Mouse (Mus musculus) layer of hippocampus, postnatal 36 days (tissue): Measurements from ENCODE around the gene Exoc3l4. TPM values are rescaled to one million over a fixed set of nuclear protein-coding genes. Genes with fewer than 3 reads are reported as not detected.

Experiments
- DNase-seq, 2 experiments: peaks; one replicate each; pipeline ENCODE4 v3.0.0; 2022
- total RNA-seq, 2 experiments: library from RNA; stranded (reverse); gene quantifications; 2 replicates each; pipeline ENCODE4 v1.2.3; 2021

Gene Exoc3l4
- total RNA-seq, 2 experiments from 2014 or later: 3.3 to 5.5 TPM

DNA sequence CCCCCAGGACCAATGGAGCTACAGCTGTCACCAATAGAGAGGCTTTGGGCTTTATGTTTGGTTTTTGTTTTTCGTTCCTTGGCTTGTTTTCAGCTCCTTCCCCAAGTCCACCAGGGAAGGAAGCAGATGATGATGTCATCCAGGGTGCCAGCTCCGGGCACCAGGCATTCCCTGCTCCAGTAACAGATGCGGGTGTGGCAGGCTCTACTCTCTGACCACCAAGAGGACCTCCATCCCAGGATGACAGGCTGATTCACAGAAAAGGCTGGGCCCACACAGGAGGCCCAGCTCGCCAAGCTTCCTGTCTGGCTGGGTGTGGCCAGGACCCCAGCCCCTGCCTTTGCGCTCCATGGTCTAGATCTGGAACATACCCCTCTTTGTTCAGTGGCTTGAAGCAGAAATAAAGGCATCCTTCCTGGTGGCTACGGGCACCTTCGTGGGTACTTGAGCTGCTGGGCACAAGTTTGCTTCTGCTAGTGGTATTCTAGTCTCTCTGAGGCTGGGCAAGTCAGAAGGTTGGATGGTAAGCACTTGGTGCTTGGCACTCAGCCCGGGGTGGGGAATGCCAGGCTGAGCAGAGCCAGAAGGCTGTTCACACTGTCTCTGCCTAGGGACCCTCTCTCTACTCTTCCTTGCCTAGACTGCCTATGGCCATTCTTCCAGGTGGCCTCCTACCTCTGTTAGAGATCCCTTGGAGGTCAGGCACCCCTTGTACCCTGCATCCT, 5.0 kb upstream of the Exoc3l4 start:
- no peak for DNase-seq

DNA sequence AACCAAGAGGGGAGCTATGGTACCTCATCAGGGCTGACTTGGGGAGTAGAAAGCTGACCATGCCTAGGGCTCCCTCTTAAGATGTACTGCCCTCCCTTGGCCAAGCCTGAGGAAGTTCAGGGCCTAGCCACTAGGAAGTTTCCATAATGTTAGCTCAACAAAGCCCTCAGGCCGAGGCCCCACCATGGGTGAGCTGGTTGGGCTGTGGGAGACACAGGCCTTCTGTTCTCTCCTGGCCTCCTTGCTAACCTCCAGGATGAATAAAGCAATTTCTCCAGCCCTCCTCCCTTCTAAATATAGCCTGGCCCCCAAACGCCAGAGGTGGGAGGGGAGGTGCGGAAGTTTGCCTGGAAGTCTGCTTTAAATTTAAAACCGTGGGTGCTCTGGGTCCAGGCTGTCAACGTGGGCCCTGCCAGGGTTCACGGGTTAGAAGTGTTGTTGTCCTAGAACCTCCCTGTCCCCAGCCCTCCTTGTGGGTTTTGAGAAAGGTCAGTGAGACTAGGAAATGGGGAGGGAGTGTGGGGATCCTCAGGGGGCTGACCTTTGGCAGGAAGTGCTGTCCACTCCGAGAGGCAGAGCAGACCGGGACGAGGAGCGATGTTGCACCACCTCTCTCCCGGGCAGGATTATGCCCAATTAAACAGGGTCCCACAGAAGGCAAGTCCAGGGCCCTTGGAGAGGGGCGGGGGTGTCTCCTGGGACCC, 4.1 kb upstream of the Exoc3l4 start:
- DNase-seq: no peak

DNA sequence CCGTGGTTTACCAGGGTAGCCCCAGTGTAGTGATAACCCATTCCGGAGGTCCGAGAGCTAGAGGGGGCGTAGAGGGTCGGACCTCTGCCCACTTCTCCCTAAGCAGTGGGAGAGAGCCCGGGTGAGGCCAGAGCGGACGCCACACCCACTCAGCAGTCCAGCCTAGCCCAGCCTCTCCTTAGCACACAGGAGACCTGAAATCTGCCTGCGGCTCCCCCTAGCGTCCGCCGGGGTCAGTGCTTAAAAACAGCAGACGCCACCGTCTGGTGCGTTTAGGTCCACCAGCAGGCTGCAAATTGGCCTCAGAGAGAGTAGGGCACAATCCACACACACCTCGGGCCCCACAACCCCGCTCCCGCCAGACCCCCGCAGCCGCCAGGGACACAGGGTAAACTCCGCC, 3.5 kb upstream of the Exoc3l4 start:
- peak; percentile 83 to 84 for DNase-seq

DNA sequence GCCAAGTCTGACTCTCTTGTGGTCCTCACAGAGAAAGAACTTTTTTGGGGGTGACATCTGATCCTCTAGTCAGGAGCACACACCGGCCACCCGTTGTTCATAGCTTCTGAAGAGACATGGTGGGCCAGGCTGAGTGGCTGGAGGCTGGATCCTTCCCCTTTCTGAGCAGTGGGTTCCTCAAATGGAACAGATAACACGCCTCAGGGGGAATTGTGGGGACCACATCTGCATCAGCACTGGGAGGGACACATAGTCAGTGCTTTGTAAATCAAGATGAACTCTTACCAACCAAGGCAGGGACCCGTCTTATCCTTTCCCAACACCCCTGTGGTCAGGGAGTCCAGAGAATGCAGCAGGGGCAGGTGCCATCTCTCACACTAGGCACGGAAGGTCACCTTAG, 3.1 kb downstream of the Exoc3l4 start:
- DNase-seq: no peak

DNA sequence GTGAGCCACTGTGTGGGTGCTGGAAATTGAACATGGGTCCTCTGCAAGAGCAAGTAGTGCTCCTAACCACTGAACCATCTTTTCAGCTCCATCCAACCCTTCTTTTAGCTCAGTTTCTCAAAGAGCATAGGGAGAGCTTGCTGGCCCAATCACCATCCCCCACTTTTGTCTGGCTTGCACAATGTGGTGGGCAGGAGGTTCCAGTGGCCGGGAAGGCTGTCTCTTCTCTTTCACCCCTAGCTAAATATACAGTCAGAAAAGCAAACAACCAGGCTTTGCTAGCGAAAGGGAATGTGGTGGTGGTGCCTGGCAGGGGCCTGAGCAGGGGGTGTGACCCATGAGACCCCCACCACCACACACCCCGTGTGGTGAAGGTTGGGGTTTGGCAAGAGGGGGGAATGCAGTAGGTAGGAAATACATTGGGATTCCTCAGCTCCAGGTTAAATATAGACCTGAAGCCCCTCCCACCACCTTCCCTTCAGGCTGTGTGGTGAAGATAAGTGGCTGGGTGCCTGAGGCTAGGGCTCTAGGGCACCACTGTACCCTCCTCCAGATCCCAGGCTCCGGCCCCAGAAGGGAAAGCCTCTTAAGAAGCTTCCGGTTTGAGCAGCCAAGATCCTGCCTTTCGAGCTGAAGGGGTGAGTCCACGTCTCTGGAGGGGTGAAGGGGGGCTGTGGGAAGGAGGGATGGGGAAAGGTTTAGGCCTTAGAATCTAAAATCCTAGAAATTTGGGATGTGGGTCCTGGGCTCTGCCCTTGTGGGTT, 4.3 kb downstream of the Exoc3l4 start:
- no peak for DNase-seq

DNA sequence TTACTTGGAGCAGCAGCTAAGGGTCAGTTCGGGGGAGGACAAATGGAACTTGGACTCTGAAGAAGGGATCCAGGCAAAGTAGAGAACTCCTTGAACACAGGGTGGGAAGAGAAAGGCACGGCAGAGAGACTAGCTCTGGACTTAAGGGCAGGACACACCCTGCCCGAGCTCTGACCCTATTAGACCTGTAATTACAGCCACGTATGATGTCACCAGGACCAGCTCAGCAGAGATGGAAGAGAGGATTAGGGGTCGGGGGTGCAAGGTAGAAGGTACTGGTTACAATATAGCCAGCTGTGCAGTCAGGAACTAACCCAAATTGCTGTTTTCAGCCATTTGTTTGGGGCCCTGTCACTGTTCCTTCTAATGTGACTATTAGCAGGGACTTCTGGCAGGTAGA, 6.0 kb downstream of the Exoc3l4 start:
- DNase-seq: no peak

DNA sequence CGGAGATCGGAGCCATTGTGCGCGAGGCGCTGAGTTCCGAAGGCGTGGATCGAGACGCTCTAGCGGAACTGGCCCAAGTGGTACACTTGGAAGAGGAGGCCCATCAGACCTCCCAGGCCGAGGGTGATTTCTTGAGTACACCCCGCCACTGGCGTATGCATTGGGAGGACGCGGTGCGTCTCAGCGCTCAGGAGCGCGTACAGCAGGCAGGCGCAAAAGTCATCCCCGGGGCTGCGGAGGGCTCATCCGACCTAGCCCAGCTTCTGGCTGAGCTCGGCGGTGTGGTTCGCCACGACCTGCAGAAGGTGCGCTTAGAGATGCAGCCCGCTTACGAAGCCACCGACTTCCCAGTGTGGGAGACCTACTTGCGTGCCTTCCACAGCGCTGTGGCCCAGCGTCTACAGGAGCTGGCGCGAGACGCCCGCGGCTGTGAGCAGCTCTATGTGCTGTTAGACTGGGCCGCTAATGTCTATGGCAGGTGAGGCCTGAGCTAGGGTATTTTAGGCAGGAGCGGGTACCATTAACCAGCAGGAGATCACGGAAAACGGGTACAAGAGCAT, 6.8 kb downstream of the Exoc3l4 start:
- no peak for DNase-seq

DNA sequence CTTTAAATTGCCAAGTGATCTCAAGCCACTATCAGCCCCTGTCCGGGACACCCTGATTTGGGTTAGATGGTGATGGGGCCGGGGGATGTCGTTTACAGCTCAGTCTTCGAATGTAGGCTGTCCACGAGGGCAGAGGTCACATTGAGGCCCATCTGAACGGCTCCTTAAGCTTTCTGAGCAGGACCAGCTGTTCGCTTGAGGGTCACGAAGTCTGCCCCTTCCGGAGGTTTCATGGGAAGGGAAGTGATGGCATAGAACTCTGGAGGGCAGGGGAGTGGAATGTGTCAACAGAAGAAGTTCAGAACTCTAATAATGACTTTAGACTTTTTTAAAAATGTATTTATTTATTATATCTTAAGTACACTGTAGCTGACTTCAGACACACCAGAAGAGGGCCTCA, 7.7 kb downstream of the Exoc3l4 start:
- DNase-seq: no peak

DNA sequence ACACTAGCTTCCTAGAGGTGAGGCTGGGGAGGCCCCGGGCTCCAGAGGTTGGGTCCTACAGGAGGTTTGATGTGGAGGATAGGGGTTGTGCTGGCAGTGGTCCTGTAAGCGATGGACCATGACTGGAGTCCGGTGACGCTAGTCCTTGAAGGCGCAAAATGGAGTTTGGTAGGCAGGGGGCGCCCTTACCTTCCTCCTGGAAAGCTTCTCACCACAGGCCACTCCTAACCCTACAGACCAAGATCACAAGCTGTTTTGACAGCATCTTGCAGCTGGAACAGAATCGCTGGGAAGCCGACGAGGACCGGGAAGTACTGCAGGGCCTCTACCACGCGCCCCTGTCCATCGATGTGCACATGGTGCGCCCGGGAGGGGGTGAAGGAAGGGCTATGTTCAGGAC, 8.4 kb downstream of the Exoc3l4 start:
- peak; percentile 68 to 74 for DNase-seq

DNA sequence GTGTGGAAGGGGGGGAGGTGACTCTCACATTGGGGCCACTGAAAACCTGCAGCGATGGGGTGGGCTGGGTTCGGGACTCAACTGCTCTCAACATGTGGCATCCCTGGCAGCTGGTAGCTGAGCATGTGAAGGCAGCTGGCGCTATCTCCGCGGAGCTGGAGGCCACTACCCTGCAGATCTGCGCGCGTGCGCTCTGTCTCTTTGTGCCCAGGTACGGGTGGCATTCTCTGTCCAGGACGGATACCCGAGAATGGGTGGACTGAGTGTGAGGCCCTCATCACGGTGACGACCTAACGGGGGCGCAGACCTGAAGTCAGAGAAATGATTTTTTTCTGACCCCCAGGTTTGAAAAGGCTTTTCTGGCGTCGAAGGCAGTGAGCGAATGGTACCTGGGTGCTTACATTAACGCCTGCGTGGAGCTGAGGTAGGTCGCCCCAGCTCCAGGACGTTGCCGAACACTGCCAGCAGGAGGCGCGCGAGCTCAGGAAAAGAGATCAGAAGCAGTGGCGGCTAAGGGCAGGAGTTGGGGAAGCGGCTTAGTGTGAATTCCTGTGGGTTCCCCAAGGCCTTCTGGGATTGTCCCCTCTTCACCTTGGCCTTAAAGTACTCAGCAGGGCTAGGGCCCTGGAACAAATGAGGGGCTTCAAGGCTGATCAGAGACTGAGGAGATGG, 9.1 kb downstream of the Exoc3l4 start:
- peak; percentile 86 to 90 for DNase-seq

DNA sequence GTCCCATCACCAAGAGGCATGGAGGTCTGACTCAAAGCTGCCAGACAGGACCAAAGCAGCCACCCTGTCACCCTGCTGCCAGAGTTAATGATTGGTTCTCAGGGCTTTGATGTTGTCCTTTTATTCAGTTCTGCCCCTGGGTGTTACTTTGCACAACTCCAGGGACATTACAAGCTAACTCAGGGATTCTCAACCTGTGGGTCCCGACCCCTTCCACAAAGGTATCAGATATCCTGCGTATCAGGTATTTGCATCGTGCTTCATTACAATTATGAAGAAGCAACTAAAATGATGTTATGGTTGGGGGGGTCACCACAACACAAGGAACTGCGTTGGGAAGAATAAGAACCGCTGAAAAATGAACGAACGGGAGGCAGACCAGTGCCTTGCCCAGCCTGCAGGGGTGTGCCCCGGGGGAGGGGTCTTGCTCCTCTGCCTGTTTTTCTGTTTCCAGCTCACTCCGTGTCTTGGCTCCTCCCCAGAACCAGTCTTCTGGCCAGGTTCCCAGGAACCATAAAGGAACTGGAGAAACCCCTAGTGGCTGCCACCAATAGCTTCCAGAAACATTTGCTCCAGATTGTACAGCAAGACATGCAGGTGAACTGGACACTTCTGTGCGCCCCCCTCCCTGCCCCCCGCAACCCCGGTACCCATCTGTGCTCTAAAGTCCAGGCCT, 10.8 kb downstream of the Exoc3l4 start:
- DNase-seq: no peak

DNA sequence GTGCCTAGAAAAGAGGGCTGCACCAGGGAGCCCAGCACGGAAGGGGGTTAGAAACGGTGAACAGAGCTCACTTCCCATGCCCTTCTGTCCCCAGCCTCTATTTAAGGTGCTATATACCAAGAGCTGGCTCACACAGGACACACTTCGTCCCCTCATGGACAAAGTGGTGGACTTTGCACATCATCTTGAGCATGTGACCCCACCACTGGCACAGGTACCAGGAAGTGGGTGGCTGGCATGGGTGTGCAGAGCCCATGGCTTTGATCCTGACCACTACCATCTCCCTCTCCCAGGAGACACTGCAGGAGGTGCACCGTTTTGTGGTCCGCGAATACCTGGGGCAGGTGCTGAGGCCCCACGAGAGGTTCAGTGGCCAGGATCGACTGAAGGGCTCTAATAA, 11.5 kb downstream of the Exoc3l4 start:
- no peak for DNase-seq

DNA sequence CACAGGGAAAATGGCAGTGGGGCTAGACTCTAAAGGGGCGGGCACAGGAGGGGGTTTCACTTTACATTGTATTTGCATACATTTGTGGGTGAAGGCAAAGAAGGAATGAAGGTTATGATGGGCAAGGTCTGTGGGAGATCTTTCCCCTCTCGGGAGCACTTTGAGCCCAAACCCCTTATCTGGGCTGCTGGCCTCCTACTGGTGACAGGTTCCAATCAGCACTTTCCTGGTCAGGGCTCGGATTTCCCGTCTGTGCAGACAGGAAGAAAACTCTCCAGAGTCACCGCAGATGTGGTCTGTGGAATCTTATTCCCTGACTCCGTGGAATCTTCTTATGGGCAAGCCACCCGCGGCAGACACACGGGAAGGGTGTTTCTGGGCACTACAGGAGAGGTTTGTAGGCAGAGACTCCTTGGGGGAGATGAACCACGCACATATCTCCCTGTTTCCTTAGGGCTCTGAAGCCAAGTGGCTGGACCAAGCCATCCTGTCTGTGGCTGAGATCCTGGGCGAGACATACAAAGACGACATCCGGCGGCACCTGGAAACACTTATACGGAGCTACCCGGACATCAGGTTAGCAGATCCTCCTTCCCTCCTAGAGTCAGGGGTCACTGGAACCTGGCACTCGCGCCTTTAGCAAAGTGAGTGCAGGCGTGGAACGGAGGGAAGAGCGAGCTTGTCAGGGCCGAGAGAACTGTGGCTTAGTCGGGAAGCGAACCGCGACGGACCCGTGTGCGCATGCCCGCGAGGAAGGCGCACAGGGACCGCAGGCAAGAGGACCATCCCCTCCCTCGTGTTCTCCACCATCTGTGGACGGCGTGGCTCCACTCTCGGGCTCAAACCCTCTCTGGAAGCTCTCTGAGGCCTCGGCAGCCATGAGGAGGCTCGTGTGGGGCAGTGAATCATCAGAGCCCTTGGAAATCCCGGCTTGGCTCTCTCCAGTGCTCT, 12.4 kb downstream of the Exoc3l4 start:
- DNase-seq: peak in 1 of 2 experiments; percentile 22

DNA sequence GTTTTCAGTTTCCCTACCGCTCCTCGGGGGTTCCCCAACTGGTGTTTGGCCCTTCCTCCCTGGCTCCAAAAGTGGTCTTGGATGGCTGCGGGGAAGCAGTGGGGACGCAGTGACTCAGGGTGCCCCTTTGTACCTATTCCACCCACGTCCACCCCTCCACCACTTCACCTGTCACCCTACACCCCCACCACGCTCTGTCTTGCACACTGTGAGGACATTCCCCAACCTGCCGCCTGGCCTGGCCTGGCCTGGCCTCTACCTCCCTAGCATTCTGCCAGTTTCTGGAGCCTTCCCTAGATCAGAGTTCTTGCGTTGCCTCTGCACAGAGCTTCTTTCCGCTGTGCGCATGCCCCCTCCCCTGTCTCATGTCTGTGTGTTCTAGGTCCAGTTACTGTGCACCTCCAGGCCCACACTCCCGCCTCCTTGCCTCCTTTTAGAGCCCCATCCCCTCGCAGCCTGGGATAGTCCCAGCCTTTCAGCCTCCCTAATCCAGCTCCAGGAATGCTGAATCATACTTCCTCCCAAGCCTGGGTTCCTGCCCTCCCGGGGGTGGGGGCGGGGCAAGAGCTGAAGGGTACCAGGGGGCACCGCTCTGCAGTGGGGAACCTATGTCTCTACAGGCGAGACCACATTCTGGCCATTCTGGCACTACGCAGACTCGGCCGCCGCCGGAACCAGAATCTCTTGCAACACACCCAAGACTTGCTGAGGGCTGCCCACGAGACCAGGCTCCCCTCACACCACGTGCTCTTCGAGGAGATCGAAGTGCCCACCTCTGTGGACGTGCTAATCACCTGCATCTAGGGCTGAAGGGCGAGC, 13.4 kb downstream of the Exoc3l4 start:
- no peak for DNase-seq

DNA sequence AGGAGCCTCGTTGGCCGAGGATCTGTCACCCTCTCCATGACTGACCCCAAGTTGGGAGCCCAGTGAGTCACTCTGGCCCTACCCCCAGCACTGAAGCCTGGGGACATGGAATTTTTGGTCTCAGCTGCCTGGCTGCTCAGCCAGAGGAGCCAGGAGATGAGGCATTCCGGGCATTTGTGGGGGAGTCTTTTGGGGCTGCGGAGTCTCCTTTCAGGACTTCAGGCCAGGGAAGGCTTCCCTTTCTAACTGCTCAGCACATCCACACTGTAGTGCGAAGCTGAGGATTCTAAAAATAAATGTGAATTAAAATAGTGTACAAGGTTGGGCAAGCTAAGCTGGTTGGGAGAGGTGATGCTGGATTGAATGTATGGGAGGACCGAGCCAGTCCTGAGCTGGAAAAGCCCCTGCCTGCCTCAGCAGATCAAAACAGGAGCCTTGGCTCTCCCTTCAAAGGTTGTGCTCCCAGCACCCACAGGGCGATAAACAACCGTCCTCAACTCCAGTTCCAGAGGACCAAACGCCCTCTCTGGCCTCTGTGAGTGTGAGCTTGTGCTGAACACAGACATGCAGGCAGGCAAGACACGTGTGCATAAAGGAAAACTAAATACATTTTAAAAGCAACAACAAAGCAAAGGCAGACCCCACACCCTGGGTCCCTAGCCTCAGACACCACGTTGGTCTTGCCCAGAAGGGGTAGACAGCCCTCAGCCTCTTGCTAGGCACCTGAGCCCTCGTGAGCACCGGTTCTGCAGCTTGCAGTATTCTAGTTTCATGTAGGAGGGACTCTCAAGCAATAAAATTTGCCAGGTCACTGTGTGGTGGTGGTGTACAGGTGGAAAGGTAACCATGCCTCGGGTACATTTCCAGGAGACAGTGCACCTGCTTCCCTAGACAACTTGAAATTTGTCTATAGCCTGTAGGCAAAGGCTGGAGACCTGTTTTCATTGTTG, 14.3 kb downstream of the Exoc3l4 start:
- no peak for DNase-seq

DNA sequence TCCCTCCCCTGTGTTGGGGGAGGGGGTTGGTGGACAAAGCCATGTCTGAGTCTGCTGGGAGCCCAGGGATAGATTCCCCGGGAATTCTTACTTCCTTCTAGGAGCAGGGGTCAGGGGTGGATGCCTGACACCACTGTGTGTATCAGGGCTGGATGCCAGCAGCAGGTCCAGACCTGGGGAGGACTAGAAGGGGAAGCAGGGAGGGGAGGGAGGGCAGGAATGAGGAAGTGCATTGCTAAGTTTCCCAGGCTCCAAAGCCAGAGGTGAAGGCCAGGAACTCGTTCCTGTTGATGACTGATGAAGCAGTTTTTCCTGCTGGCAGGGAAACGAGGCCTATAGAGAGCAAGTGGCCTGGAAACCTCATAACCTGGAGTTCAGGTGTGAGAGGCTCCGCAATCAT, 15.3 kb downstream of the Exoc3l4 start:
- DNase-seq: no peak

DNA sequence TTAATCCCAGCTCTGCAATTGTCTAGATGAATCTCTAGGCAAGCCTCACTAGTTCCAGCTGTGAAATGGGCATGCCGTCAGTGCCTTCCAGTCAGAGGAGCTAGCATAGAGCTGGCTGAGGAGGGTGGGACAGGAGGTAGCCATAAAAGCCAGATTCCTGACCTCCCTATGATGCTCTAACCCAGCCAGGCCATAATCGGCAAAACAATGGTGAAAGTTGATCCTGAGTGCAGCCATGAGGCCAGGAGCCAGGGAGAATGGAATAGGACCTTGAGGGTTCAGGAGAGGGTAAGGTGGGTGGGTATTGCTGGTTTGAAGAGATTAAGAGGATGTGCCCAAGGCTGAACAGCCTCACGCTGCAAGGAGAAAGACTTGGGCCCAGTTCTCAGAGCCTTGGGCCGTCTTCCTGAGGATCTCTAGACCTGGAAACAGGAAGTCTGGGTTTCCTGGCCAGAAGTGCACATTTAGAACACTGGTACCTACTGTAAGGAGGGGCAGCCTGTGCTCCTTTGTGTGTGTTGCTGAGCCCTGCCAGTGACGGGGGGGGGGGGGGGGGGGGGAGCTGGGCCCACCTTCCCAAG, 16.0 kb downstream of the Exoc3l4 start:
- no peak for DNase-seq

DNA sequence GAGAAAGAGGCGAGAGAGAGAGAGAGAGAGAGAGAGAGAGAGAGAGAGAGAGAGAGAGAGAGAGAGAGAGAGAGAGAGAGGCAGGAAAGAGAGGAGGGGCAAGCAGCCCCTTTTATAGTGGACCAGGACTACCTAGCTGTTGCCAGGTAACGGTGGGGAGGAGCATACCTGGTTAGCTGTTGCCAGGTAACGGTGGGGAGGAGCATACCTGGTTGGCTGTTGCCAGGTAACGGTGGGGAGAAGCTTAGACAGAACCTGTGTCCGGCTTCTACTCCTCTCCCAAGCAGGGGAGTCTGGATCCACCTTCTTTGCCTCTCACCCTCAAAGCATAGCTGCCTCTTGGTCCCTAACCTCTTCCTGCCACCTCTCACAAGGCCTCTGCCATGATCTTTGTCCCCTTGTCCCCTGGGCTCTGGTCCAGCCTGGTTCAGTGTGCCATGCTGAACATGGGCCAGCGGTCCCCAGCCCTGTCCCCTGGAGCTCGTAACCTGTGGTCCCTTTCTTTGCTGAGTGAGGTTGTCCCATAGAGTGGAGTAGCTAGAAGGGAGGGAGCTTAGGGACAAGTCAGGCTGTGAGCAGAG, 17.4 kb downstream of the Exoc3l4 start:
- no peak for DNase-seq
